Mouse (Mus musculus) neural tube, embryonic 14.5 days (tissue): Measurements from ENCODE around the gene Lax1. TPM values are rescaled to one million over a fixed set of nuclear protein-coding genes. Genes with fewer than 3 reads are reported as not detected.

ENCODE experiments used
- microRNA-seq: library from miRNA; unstranded; fragments of <30 nt; microRNA quantifications from one replicate; pipeline ENCODE4, GENCODE M21; 2016
- polyA plus RNA-seq: library from polyadenylated mRNA; unstranded; fragments of >200 nt; fragmentation: Nextera tagmentation; extraction: Ambion mirVana; gene quantifications from 2 replicates; pipeline ENCODE4 v1.2.1, GENCODE M21; 2014

The Lax1 gene
- polyA plus RNA-seq, 1 experiment from 2014 or later = 0.15 TPM

Small RNA genes lying within 50 kb of the gene (microRNA-seq; reads per million reads assigned to microRNA genes)
- gene Mir6903 = not detected

Other genes with a start within 250 kb of the Lax1 start
- gene Snrpe, start 79.8 kb downstream of the Lax1 start, polyA plus RNA-seq = 425 and 449 TPM in 2 replicates
- not detected in 2 replicates for gene Zbed6, start 29.2 kb downstream of the Lax1 start, polyA plus RNA-seq
- 5.9 and 6.2 TPM in 2 replicates for gene Gm38394, start 28.8 kb downstream of the Lax1 start, polyA plus RNA-seq
- gene Atp2b4, start 110.9 kb upstream of the Lax1 start, polyA plus RNA-seq = 17.6 and 30.3 TPM in 2 replicates
- gene Optc, start 217.9 kb upstream of the Lax1 start, polyA plus RNA-seq = 1.7 and 2.9 TPM in 2 replicates
- gene Prelp, start 231.3 kb upstream of the Lax1 start, polyA plus RNA-seq = 8.0 and 10.2 TPM in 2 replicates